Mouse (Mus musculus): Measurements from ENCODE around the gene Bloc1s3.
"Not testable (repeated sequence)": the region's sequence is repeated elsewhere in the genome, so short reads cannot be mapped to it uniquely, and the experiment has no call there.

Gene Bloc1s3

DNA sequence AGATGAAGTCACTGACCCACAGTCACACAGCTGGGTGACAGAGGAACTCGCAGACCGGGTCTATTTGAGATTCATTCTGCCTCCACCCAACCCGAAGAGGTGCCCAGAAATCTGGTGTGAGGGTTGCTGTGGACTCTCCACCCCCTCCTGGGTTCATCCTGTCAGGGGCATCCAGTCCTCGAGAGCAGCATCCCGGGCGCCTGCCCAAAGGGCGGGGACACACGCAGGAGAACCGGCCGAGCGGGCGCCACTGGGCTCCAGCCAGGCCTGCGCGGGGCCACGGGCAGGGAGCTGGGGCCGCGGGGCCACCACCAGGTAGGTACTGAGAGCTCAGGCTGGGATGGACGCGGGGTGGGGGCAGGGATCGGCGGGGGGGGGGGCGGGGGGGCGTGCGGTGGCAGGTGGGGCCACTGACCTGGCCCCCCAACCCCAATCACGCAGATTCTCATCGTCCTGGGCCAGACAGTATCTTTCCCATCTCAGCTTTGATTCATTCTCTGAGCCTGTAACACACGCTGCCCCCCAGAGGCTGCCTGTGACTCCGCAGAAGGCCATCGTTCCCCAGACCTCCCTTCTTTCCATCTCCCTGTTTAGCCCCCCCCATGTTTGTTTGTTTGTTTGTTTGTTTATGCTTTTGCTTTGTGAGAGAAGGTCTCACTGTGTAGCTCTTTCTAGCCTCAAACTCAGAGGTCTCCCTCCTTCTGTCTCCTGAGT lies 9.6 kb upstream of the Bloc1s3 start, which contains the start of gene Nkpd1:
Gene Nkpd1, plus strand, starts transcription at position 187 of the 714 bp plus-strand sequence.
- CTCF ChIA-PET: interaction anchor here (0.6 to 1.2 kb wide), 3 partner anchors 56 to 84 kb away, joined by 3 to 6 read pairs (median 4); no protein-coding TSS in a partner anchor

DNA sequence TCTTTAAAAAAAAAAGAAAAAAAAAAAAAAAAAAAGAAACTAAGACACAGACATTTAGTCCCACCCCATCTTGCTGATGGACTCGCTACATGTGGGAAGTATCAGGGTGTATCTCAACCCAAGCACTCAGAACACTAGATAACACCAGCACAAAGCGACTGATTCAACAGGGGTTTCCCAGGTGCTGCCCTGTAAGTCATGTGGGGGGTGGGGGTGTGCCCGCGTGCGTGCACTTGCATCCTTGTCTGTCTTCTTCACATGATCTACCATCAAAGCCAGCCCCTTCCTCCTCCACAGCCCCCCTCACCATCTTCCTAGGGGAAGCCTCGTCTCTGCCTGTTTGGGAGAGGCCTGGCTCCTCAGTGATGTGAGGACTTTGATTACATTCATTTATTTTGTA lies 4.2 kb upstream of the Bloc1s3 start:
- CTCF ChIA-PET: no interaction called here

DNA sequence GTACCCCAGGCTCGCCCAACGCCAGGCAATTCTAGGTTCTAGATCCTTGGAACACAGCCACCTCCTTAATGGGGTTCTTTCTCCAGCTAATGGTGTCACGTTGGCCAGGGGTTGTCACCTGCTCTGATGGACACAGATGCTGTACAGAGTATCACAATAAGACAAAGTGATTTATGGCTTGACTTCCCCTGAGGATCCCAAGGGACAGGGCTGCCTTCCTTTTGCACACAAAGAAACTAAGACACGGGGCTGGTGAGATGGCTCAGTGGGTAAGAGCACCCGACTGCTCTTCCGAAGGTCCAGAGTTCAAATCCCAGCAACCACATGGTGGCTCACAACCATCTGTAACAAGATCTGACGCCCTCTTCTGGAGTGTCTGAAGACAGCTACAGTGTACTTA lies 3.8 kb upstream of the Bloc1s3 start:
- CTCF ChIA-PET: not testable (repeated sequence)

- CTCF ChIA-PET: no interaction called here
Measured at GRCm38 (mm10) chr7:19509786-19510185, 1.6 kb upstream of the Bloc1s3 start.

DNA sequence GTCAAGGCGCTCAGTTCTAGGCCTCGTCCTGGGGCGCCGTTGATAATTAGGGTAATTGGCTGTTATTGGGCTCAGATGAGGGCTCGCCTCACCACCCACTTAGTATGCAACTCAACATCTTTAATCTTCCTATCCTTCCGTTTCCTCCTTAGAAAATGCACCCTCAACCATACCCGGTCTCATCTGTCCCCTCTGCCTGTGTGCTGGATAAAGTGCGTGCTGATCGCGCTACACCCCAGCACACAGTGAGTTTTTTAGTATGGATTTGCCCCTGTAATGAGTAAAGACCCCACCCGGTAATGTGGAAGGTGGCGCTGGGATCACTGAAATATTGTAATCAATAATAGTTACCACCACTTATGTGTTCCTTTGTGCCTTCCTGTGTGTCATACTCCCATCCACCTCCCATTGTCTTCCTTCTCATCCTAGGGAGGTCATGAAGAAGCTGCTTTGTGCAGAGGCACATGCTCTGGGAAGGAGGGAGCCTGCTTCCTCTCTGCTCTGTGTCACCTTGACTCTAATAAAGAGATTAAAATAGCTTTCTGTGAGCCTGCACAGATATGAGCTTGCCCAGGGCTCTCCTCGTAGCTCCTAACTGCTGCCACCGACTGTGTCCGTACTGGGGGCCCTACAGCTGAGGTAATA lies 879 bp upstream of the Bloc1s3 start:
- CTCF ChIA-PET: interaction anchor here (0.6 kb wide), 1 partner anchor 53 kb away, joined by 4 read pairs; no protein-coding TSS in a partner anchor

GRCm38 (mm10) chr7:19507612-19507981 lies 570 bp downstream of the Bloc1s3 start:
- CTCF ChIA-PET: interaction anchor here (1.4 kb wide), 1 partner anchor 55 kb away, joined by 5 read pairs; the partner anchor contains the start of gene Ppp1r37

GRCm38 (mm10) chr7:19506969-19507611 lies 1.1 kb downstream of the Bloc1s3 start:
- CTCF ChIA-PET: interaction anchor here (1.4 kb wide), 1 partner anchor 55 kb away, joined by 5 read pairs; the partner anchor contains the start of gene Ppp1r37

DNA sequence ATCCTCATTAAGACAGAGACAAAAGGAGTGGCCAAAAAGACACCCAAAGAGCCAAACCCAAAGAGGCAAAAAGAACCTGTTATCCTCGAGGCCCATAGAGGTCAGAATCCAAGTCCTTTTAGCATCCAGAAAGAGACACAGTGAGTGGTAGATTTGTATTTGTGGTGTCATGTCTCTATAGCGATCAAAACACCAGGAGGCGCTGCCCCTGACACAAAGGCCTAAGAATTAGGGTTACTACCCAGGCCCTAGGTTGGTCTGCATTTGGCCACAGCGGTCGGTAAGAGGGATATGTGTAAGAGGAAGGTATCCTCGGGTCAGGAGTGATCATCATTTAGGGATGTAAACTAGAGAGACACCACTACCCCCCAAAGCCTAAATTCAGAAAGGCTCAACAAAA lies 1.8 kb downstream of the Bloc1s3 start:
- CTCF ChIA-PET: no interaction called here

GRCm38 (mm10) chr7:19503481-19504068 lies 4.6 kb downstream of the Bloc1s3 start:
- CTCF ChIA-PET: interaction anchor here (0.6 to 0.7 kb wide), 2 partner anchors 36 to 153 kb away, joined by 3 to 11 read pairs; no protein-coding TSS in a partner anchor

GRCm38 (mm10) chr7:19501658-19502057 lies 6.5 kb downstream of the Bloc1s3 start:
- CTCF ChIA-PET: no interaction called here

- CTCF ChIA-PET: no interaction called here
Measured at GRCm38 (mm10) chr7:19500420-19501363, 7.5 kb downstream of the Bloc1s3 start.

DNA sequence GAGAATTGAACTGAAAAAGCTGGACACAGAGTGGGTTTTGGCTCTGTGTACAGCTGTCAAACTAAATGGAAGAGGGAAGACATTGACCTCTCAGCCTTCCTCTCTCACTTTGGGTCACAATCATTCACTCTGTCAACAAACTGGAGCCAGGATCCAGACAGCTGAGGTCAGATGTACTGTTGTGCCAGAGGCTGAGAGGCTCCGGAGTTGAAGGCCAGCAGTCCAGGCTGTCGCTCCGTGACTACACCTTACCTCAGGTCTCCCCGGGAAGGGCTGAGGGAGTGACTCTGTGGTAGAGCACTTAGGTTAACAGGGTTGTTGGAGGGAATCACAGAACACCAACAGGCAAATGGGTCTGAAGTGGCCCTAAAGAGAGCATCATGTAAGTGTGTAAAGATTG lies 9.8 kb downstream of the Bloc1s3 start:
- CTCF ChIA-PET: no interaction called here

- CTCF ChIA-PET: no interaction called here
Measured at GRCm38 (mm10) chr7:19496214-19496555, 12.0 kb downstream of the Bloc1s3 start.

GRCm38 (mm10) chr7:19495521-19496213 lies 12.5 kb downstream of the Bloc1s3 start:
- CTCF ChIA-PET: no interaction called here

GRCm38 (mm10) chr7:19494751-19495474 lies 13.3 kb downstream of the Bloc1s3 start:
- CTCF ChIA-PET: no interaction called here

GRCm38 (mm10) chr7:19491731-19492130 lies 16.4 kb downstream of the Bloc1s3 start:
- CTCF ChIA-PET: no interaction called here

GRCm38 (mm10) chr7:19489525-19489924 lies 18.6 kb downstream of the Bloc1s3 start:
- CTCF ChIA-PET: no interaction called here

GRCm38 (mm10) chr7:19486549-19486948 lies 21.6 kb downstream of the Bloc1s3 start:
- CTCF ChIA-PET: no interaction called here

GRCm38 (mm10) chr7:19485488-19485887 lies 22.7 kb downstream of the Bloc1s3 start:
- CTCF ChIA-PET: no interaction called here

DNA sequence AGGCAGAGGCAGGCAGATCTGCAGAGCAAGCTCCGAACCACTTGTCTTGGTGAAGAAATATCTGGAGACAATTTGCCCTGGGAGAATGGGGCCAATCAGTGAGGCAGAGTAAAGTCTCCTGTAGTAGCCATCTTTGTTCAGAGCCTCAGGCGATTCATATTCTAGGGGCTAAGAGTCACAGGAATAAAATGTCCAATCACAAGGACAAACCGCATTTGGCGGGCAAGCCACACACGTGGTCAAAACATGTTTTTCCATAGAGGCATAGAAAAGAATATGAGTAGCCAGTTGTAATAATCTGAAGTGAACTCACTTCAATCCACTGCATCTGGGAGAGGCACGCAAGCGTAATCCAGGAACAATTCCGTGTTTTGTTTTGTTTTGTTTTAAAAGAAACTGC lies 24.9 kb downstream of the Bloc1s3 start:
- CTCF ChIA-PET: no interaction called here
